ENCODE assay signal across 7 mouse cellular contexts in the genomic region with DNA sequence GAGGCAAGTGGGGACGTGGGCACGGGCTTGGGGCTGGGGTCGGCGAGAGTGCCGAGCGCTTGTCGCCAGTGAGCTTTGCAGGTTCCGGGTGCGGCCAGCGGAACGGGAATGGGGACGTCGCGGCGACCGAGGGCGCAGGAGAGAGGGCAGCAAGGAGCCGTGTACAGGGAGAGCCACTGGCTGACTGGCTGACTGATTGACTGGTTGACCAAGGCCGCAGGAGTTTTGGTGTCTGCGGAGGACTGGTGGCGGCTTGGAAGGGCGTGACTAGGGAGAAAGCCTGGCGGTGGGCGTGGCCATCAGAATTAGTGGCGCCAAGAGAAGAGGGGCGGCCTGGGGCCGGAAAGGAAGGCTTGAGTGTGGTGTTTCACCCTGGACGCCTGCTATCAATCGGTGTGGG. TPM values are rescaled to one million over a fixed set of nuclear protein-coding genes. Genes with fewer than 3 reads are reported as not detected.
DNase-seq lines count a peak whose midpoint lies in the region; ATAC-seq and TF ChIP-seq lines count a peak whose summit lies in the region.
"Not testable (repeated sequence)": the region's sequence is repeated elsewhere in the genome, so short reads cannot be mapped to it uniquely, and the experiment has no call there.

No protein-coding gene starts in this region.

- H3K4me1 ChIP-seq in embryonic facial prominence, embryonic 14.5 days (ENCODE audit: control insufficient read depth, insufficient read depth, low read length); heart, adult 2 months (ENCODE audit: control insufficient read depth, insufficient read depth, low read length); hindbrain, postnatal 0 days (ENCODE audit: insufficient read depth, low read length); limb, embryonic 11.5 days (ENCODE audit: control insufficient read depth, insufficient read depth, low read length); lung, postnatal 0 days (ENCODE audit: insufficient read depth, low read depth, low read length); neural tube, embryonic 11.5 days (ENCODE audit: control insufficient read depth, insufficient read depth, low read length): not testable (repeated sequence)

- DNase-seq in adrenal gland, adult 2 months = peak; percentile 23
- not testable (repeated sequence) for DNase-seq in embryonic facial prominence, embryonic 14.5 days (ENCODE audit: low spot score); heart, adult 2 months; hindbrain, postnatal 0 days (ENCODE audit: low spot score); limb, embryonic 11.5 days (ENCODE audit: low spot score); lung, postnatal 0 days (ENCODE audit: low spot score); neural tube, embryonic 11.5 days (ENCODE audit: low spot score)

- TF ChIP-seq CTCF in heart, adult 2 months (IDR thresholded peaks at IDR 0.05); hindbrain, postnatal 0 days (IDR thresholded peaks at IDR 0.05; ENCODE audit: low read depth); lung, postnatal 0 days (IDR thresholded peaks at IDR 0.05): not testable (repeated sequence)

- peak overlapping the region; percentile 70 for H3K4me3 ChIP-seq in embryonic facial prominence, embryonic 14.5 days (ENCODE audit: low read depth, low read length)
- peak overlapping the region; percentile 98 for H3K4me3 ChIP-seq in heart, adult 2 months
- peak overlapping the region; percentile 43 for H3K4me3 ChIP-seq in hindbrain, postnatal 0 days (ENCODE audit: low read length)
- H3K4me3 ChIP-seq in limb, embryonic 11.5 days (ENCODE audit: low read depth, low read length) = peak overlapping the region; percentile 52
- H3K4me3 ChIP-seq in lung, postnatal 0 days (ENCODE audit: low read depth, low read length) = peak overlapping the region; percentile 76
- peak overlapping the region; percentile 55 for H3K4me3 ChIP-seq in neural tube, embryonic 11.5 days (ENCODE audit: low read depth, low read length)

- not testable (repeated sequence) for H3K79me2 ChIP-seq in heart, adult 2 months (replicated peaks; ENCODE audit: control insufficient read depth, insufficient read depth, low read length)

- not testable (repeated sequence) for H3K9me3 ChIP-seq in embryonic facial prominence, embryonic 14.5 days (ENCODE audit: control insufficient read depth, low read length); hindbrain, postnatal 0 days (ENCODE audit: low read length); limb, embryonic 11.5 days (ENCODE audit: control insufficient read depth, low read length); lung, postnatal 0 days (ENCODE audit: low read length); neural tube, embryonic 11.5 days (ENCODE audit: control insufficient read depth, low read length)

- peak; percentile 55 for ATAC-seq in embryonic facial prominence, embryonic 14.5 days (ENCODE audit: low read depth)
- peak; percentile 67 for ATAC-seq in hindbrain, postnatal 0 days
- ATAC-seq in limb, embryonic 11.5 days (ENCODE audit: insufficient number of reproducible peaks, low FRiP score, low TSS enrichment, low read depth) = peak; percentile 69
- ATAC-seq in lung, postnatal 0 days = peak; percentile 56
- ATAC-seq in neural tube, embryonic 11.5 days (ENCODE audit: insufficient read depth, low FRiP score, low TSS enrichment) = peak; percentile 69

- WGBS in embryonic facial prominence, embryonic 14.5 days = 0% methylated on average over 7 of the region's 29 CpGs
- WGBS in heart, adult 2 months = 0% methylated on average over 14 of the region's 29 CpGs
- WGBS in hindbrain, postnatal 0 days = under 1% methylated on average over 14 of the region's 29 CpGs
- 0% methylated on average over 8 of the region's 29 CpGs for WGBS in limb, embryonic 11.5 days
- WGBS in lung, postnatal 0 days = 0% methylated on average over 8 of the region's 29 CpGs
- 0% methylated on average over 11 of the region's 29 CpGs for WGBS in neural tube, embryonic 11.5 days

- peak overlapping the region; percentile 86 for H3K9ac ChIP-seq in embryonic facial prominence, embryonic 14.5 days (ENCODE audit: low read depth, low read length)
- H3K9ac ChIP-seq in heart, adult 2 months (ENCODE audit: low read depth, low read length) = 0 out of 2 replicates have a peak overlapping the region, but pooled peaks have one; percentile 33
- H3K9ac ChIP-seq in hindbrain, postnatal 0 days (replicated peaks; ENCODE audit: low read length) = peak overlapping the region; percentile 70; the same call in 1 of the 2 replicates
- H3K9ac ChIP-seq in limb, embryonic 11.5 days (ENCODE audit: low read length) = peak overlapping the region; percentile 78; the same call in 1 of the 2 replicates
- H3K9ac ChIP-seq in lung, postnatal 0 days (replicated peaks; ENCODE audit: low read depth) = peak overlapping the region; percentile 56; the same call in 1 of the 2 replicates
- H3K9ac ChIP-seq in neural tube, embryonic 11.5 days (ENCODE audit: low read length) = not testable (repeated sequence)

- H3K27me3 ChIP-seq in embryonic facial prominence, embryonic 14.5 days (replicated peaks; ENCODE audit: control insufficient read depth, insufficient read depth, low read length); heart, adult 2 months (ENCODE audit: control insufficient read depth, insufficient read depth, low read length); hindbrain, postnatal 0 days (ENCODE audit: insufficient read depth, low read length); limb, embryonic 11.5 days (ENCODE audit: control insufficient read depth, insufficient read depth, low read length); lung, postnatal 0 days (replicated peaks; ENCODE audit: insufficient read depth, low read length); neural tube, embryonic 11.5 days (ENCODE audit: control insufficient read depth, insufficient read depth, low read length): not testable (repeated sequence)

- peaks cover 51% of the 10 kb centered on the region for H3K36me3 ChIP-seq in embryonic facial prominence, embryonic 14.5 days (ENCODE audit: control insufficient read depth, insufficient read depth, low read length)
- H3K36me3 ChIP-seq in heart, adult 2 months (ENCODE audit: control insufficient read depth, insufficient read depth, low read length); hindbrain, postnatal 0 days (ENCODE audit: insufficient read depth, low read length); lung, postnatal 0 days (ENCODE audit: insufficient read depth, low read length); neural tube, embryonic 11.5 days (ENCODE audit: control insufficient read depth, insufficient read depth, low read length): not testable (repeated sequence)
- peaks cover 13% of the 10 kb centered on the region for H3K36me3 ChIP-seq in limb, embryonic 11.5 days (ENCODE audit: control insufficient read depth, insufficient read depth, low read length)

- TF ChIP-seq POLR2A in heart, adult 2 months (IDR thresholded peaks at IDR 0.05; ENCODE audit: insufficient read depth, low read depth, low read length) = not testable (repeated sequence)

- intact Hi-C loops in heart, adult 2 months (cut with DNase I) = loop anchor here (5.0 kb wide), 2 partner anchors 227 to 397 kb away; partner anchors contain the start of genes Mzf1 and Zfp128

- peak overlapping the region; percentile 40 for H3K4me2 ChIP-seq in embryonic facial prominence, embryonic 14.5 days (ENCODE audit: low read depth, low read length)
- H3K4me2 ChIP-seq in hindbrain, postnatal 0 days (ENCODE audit: low read depth, low read length) = peak overlapping the region; percentile 80
- H3K4me2 ChIP-seq in limb, embryonic 11.5 days (ENCODE audit: low read depth, severe bottlenecking) = peak overlapping the region; percentile 76; the same call in 1 of the 2 replicates
- peak overlapping the region; percentile 77 for H3K4me2 ChIP-seq in lung, postnatal 0 days (replicated peaks; ENCODE audit: low read depth, low read length)
- H3K4me2 ChIP-seq in neural tube, embryonic 11.5 days (ENCODE audit: low read depth) = peak overlapping the region; percentile 20; the same call in 1 of the 2 replicates

- not testable (repeated sequence) for H3K27ac ChIP-seq in embryonic facial prominence, embryonic 14.5 days (replicated peaks; ENCODE audit: low read depth, low read length); heart, adult 2 months; limb, embryonic 11.5 days (replicated peaks; ENCODE audit: low read depth, low read length); lung, postnatal 0 days (ENCODE audit: low read length); neural tube, embryonic 11.5 days (ENCODE audit: low read depth, low read length)
- H3K27ac ChIP-seq in hindbrain, postnatal 0 days = 0 out of 2 replicates have a peak overlapping the region, but pooled peaks have one; percentile 72

- TF ChIP-seq EP300 in heart, adult 2 months (IDR thresholded peaks at IDR 0.05; ENCODE audit: insufficient read depth, low read depth, low read length); lung, postnatal 0 days (IDR thresholded peaks at IDR 0.05): not testable (repeated sequence)

RNA-seq across cellular contexts. Expression of gene Zswim9, which starts 0.4 kb away (rescaled TPM):
- total RNA-seq in adrenal gland, adult 2 months (2021) = 10 to 100 TPM in 1 of 2 experiments, 1 to 10 TPM in 1; 7.4 to 10.4 TPM
- polyA plus RNA-seq in adrenal gland, adult 2 months (2012; rRNA removed) = 5.6 and 5.8 TPM in 2 replicates
- polyA plus RNA-seq in embryonic facial prominence, embryonic 14.5 days (2014; fragmentation: Nextera tagmentation; extraction: Ambion mirVana) = 3.8 and 4.2 TPM in 2 replicates
- total RNA-seq in heart, adult 2 months (2021) = 10 to 100 TPM in 1 of 2 experiments, 1 to 10 TPM in 1; 9.2 to 10.0 TPM
- polyA plus RNA-seq in heart, adult 2 months (2012; rRNA removed) = 4.6 and 5.3 TPM in 2 replicates
- 7.2 and 7.9 TPM in 2 replicates for total RNA-seq in hindbrain, postnatal 0 days (2014; rRNA removed)
- 7.3 and 8.6 TPM in 2 replicates for polyA plus RNA-seq in hindbrain, postnatal 0 days (2015; fragmentation: Nextera tagmentation; extraction: Ambion mirVana)
- polyA plus RNA-seq in limb, embryonic 11.5 days (2014; fragmentation: Nextera tagmentation; extraction: Ambion mirVana) = 5.1 and 5.8 TPM in 2 replicates
- 4.7 and 5.5 TPM in 2 replicates for polyA plus RNA-seq in lung, postnatal 0 days (2015; fragmentation: Nextera tagmentation; extraction: Ambion mirVana)
- 4.7 and 9.0 TPM in 2 replicates for polyA plus RNA-seq in neural tube, embryonic 11.5 days (2014; fragmentation: Nextera tagmentation; extraction: Ambion mirVana)

RNA-seq across cellular contexts. Expression of gene Lig1, which starts 1.9 kb away (rescaled TPM):
- total RNA-seq in adrenal gland, adult 2 months (2021) = 10 to 100 TPM in 1 of 2 experiments, 1 to 10 TPM in 1; 8.2 to 11.8 TPM
- 3.5 and 4.0 TPM in 2 replicates for polyA plus RNA-seq in adrenal gland, adult 2 months (2012; rRNA removed)
- polyA plus RNA-seq in embryonic facial prominence, embryonic 14.5 days (2014; fragmentation: Nextera tagmentation; extraction: Ambion mirVana) = 80.5 and 86.9 TPM in 2 replicates
- 1 to 10 TPM; 2.6 to 2.7 TPM for total RNA-seq in heart, adult 2 months (2021)
- 1.6 and 2.1 TPM in 2 replicates for polyA plus RNA-seq in heart, adult 2 months (2012; rRNA removed)
- 11.9 TPM in 2 replicates for total RNA-seq in hindbrain, postnatal 0 days (2014; rRNA removed)
- polyA plus RNA-seq in hindbrain, postnatal 0 days (2015; fragmentation: Nextera tagmentation; extraction: Ambion mirVana) = 41.7 and 45.4 TPM in 2 replicates
- polyA plus RNA-seq in limb, embryonic 11.5 days (2014; fragmentation: Nextera tagmentation; extraction: Ambion mirVana) = 173 and 185 TPM in 2 replicates
- 16.5 and 20.2 TPM in 2 replicates for polyA plus RNA-seq in lung, postnatal 0 days (2015; fragmentation: Nextera tagmentation; extraction: Ambion mirVana)
- 121 and 126 TPM in 2 replicates for polyA plus RNA-seq in neural tube, embryonic 11.5 days (2014; fragmentation: Nextera tagmentation; extraction: Ambion mirVana)

RNA-seq across cellular contexts. Expression of gene Pla2g4c, which starts 45.5 kb away (rescaled TPM):
- total RNA-seq in adrenal gland, adult 2 months (2021) = under 1 TPM; 0.35 to 0.41 TPM
- 0.12 TPM in 1 of 2 replicates, not detected in the other for polyA plus RNA-seq in adrenal gland, adult 2 months (2012; rRNA removed)
- polyA plus RNA-seq in embryonic facial prominence, embryonic 14.5 days (2014; fragmentation: Nextera tagmentation; extraction: Ambion mirVana) = 0.97 and 1.1 TPM in 2 replicates
- total RNA-seq in heart, adult 2 months (2021) = not detected
- 0.03 and 0.04 TPM in 2 replicates for polyA plus RNA-seq in heart, adult 2 months (2012; rRNA removed)
- 0.84 TPM in 1 of 2 replicates, not detected in the other for total RNA-seq in hindbrain, postnatal 0 days (2014; rRNA removed)
- polyA plus RNA-seq in hindbrain, postnatal 0 days (2015; fragmentation: Nextera tagmentation; extraction: Ambion mirVana) = 0.19 and 0.44 TPM in 2 replicates
- 1.8 and 1.9 TPM in 2 replicates for polyA plus RNA-seq in limb, embryonic 11.5 days (2014; fragmentation: Nextera tagmentation; extraction: Ambion mirVana)
- 1.2 and 1.5 TPM in 2 replicates for polyA plus RNA-seq in lung, postnatal 0 days (2015; fragmentation: Nextera tagmentation; extraction: Ambion mirVana)
- polyA plus RNA-seq in neural tube, embryonic 11.5 days (2014; fragmentation: Nextera tagmentation; extraction: Ambion mirVana) = 0.84 and 1.1 TPM in 2 replicates

Comparison
In these comparisons a context has a peak if more than half of its experiments do, and no peak if none do; other contexts are left out.
1. H3K4me2 ChIP-seq: peak in every context shown above with its lines; median percentile 80 in hindbrain, postnatal 0 days; 77 in lung, postnatal 0 days; 76 in limb, embryonic 11.5 days; 40 in embryonic facial prominence, embryonic 14.5 days; 20 in neural tube, embryonic 11.5 days.
2. H3K4me3 ChIP-seq: peak in every context shown above with its lines; median percentile 98 in heart, adult 2 months; 76 in lung, postnatal 0 days; 70 in embryonic facial prominence, embryonic 14.5 days; 55 in neural tube, embryonic 11.5 days; 52 in limb, embryonic 11.5 days; 43 in hindbrain, postnatal 0 days.